7 mouse cellular contexts compared by ENCODE assay signal in genomic region chr8:120563851-120564837, GRCm38 (mm10). TPM values are rescaled to one million over a fixed set of nuclear protein-coding genes. Genes with fewer than 3 reads are reported as not detected.
DNase-seq lines count a peak whose midpoint lies in the region; ATAC-seq and TF ChIP-seq lines count a peak whose summit lies in the region.

No protein-coding gene starts in this region.

- WGBS in hindbrain, embryonic 10.5 days, result 47% methylated on average over 20 of the region's 20 CpGs

- peaks cover 69% of the 10 kb centered on the region for H3K36me3 ChIP-seq in hindbrain, embryonic 10.5 days

- CTCF ChIA-PET in Patski (lab: Charles Lee), result interaction anchor here (1.0 to 2.4 kb wide), 7 partner anchors 13 to 263 kb away, joined by 3 to 9 read pairs (median 3); no protein-coding TSS in a partner anchor

- ATAC-seq in Patski, result peak; percentile 81

- peaks cover 95% of the 10 kb centered on the region for H3K4me1 ChIP-seq in hindbrain, embryonic 10.5 days (replicated peaks)

- no peaks in the 10 kb centered on the region for H3K27me3 ChIP-seq in Patski
- peaks cover 3% of the 10 kb centered on the region; the same call in 1 of the 2 replicates for H3K27me3 ChIP-seq in hindbrain, embryonic 10.5 days (ENCODE audit: insufficient read depth, poor library complexity, severe bottlenecking)

- TF ChIP-seq CTCF in Patski (IDR thresholded peaks at IDR 0.05), result no peak

- peak overlapping the region; percentile 11; the same call in 1 of the 2 replicates for H3K4me3 ChIP-seq in hindbrain, embryonic 10.5 days

- peak overlapping the region; percentile 84 for H3K27ac ChIP-seq in hindbrain, embryonic 10.5 days

- POLR2A ChIA-PET in Patski (lab: Charles Lee), result interaction anchor here (0.6 to 1.1 kb wide), 3 partner anchors 25 to 154 kb away, joined by 3 to 8 read pairs (median 3); no protein-coding TSS in a partner anchor

- in situ Hi-C loops in Patski (cut with MboI; ENCODE audit: low pct_unique_long_range_greater_than_20kb), result no loop called here

- peak; percentile 92 for DNase-seq in Patski (ENCODE audit: low read depth, low spot score)
- DNase-seq in c-Kit-positive CD71-negative TER-119-negative erythroid progenitor cells, embryonic 14.5 days (ENCODE audit: low read depth), result peak; percentile 70
- DNase-seq in frontal cortex, postnatal 10 days (ENCODE audit: low spot score in 2 of 2), result peak; percentile 76 to 78
- peak; percentile 50 for DNase-seq in hindbrain, embryonic 10.5 days (ENCODE audit: low spot score)
- DNase-seq in layer of hippocampus, postnatal 10 days (ENCODE audit: low spot score in 2 of 2), result peak; percentile 76 to 78
- DNase-seq in lung, postnatal 4 days, result peak; percentile 92 to 95
- DNase-seq in retina, postnatal 1 day, result peak; percentile 92

- H3K9me3 ChIP-seq in hindbrain, embryonic 10.5 days, result no peaks in the 10 kb centered on the region

RNA-seq across cellular contexts. Expression of gene Gins2, which starts 25.0 kb away (rescaled TPM):
- 28.6 TPM for polyA plus RNA-seq in Patski (2021)
- 138 and 165 TPM in 2 replicates for polyA plus RNA-seq in hindbrain, embryonic 10.5 days (2016; fragmentation: Nextera tagmentation; extraction: Ambion mirVana)
- 1 to 10 TPM; 2.5 to 4.2 TPM for total RNA-seq in layer of hippocampus, postnatal 10 days (2021)

Comparison
In these comparisons a context has a peak if more than half of its experiments do, and no peak if none do; other contexts are left out.
1. Peak in every context shown above with its lines: DNase-seq, ATAC-seq, H3K4me3 ChIP-seq and H3K27ac ChIP-seq.